Mouse (Mus musculus): ENCODE results near the gene Ces3b. TPM values are rescaled to one million over a fixed set of nuclear protein-coding genes. Genes with fewer than 3 reads are reported as not detected.

Gene Ces3b
- under 1 TPM; 0.12 to 0.49 TPM for polyA plus RNA-seq (2017; shearing (Covaris generic))

DNA sequence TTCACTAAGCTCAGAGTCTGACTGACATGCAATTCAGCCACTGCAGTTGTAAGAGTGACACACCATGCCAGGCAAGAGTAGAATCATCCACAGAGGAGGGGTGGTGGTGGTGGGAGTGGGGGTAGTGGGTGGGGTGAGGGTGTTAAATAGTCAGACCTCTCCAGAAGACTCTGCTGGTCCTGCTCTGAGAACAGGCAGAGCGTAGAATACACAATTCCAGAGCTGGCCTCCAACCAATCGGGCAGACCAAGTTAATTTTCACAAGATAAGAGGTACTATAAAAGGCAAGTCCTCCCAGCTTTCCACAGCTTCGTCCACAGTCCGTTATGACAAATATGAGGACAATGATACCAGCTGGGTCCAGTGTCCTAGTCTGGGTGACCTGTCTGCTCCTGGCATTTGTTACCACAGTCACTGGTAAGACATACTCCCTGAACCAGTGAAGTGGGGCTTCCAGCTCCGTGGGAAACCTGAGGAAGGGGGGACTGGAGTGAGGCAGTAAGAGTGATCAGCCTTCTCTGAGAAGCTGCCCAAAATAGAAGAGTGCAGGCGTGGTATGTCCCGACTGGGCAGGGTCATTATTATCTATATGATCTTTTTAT, at the start of gene Ces3b:
Gene Ces3b, plus strand, starts transcription at position 305 of the 602 bp plus-strand sequence.

GRCm38 (mm10) chr8:105048371-105048854, 35.1 kb upstream of the Ces3b start, which contains the start of gene Ces3a:
Ces3a (plus strand) TSS chr8:105048601.

DNA sequence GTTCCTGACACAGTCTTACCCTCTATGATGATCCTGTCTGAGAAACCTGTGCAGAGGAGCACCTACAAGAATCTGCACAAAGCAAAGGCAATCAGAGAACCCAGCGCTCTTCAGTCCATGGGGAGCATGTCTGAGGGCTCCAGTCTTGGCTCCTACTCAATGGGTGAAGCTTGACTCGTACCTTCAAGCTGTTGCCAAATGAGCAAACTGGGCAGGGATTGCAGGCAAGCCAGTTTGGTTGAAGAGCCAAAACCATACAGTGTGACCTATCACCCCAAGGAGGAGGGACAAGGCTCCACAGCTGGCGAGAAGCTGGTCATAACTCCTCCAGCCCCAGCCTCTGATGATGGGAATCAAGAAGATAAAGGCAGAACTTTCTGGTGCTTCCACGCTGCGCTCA, 48.0 kb downstream of the Ces3b start, which contains the start of gene Ces4a:
Gene Ces4a, plus strand, starts transcription at position 292 of the 400 bp plus-strand sequence.

Other genes with a start within 250 kb of the Ces3b start
- gene Ces2c, start 236.7 kb upstream of the Ces3b start, polyA plus RNA-seq (2017; shearing (Covaris generic)), result 10 to 100 TPM; 14.5 to 37.2 TPM
- gene Ces2e, start 157.5 kb upstream of the Ces3b start, polyA plus RNA-seq (2017; shearing (Covaris generic)), result not detected
- under 1 TPM in 1 of 2 experiments, not detected in 1; 0.16 TPM for gene Ces2f, start 136.4 kb upstream of the Ces3b start, polyA plus RNA-seq (2017; shearing (Covaris generic))
- gene Ces2g, start 122.0 kb upstream of the Ces3b start, polyA plus RNA-seq (2017; shearing (Covaris generic)), result 1 to 10 TPM in 1 of 2 experiments, not detected in 1; 1.6 TPM
- not detected for gene Ces2h, start 82.9 kb upstream of the Ces3b start, polyA plus RNA-seq (2017; shearing (Covaris generic))
- under 1 TPM in 1 of 2 experiments, not detected in 1; 0.36 TPM for gene Ces3a, start 35.2 kb upstream of the Ces3b start, polyA plus RNA-seq (2017; shearing (Covaris generic))
- gene Ces4a, start 48.0 kb downstream of the Ces3b start, polyA plus RNA-seq (2017; shearing (Covaris generic)), result 1 to 10 TPM in 1 of 2 experiments, under 1 TPM in 1; 0.31 to 1.2 TPM
- 100 to 1,000 TPM; 106 to 136 TPM for gene Cbfb, start 86.9 kb downstream of the Ces3b start, polyA plus RNA-seq (2017; shearing (Covaris generic))
- 10 to 100 TPM; 26.1 to 30.7 TPM for gene D230025D16Rik, start 141.4 kb downstream of the Ces3b start, polyA plus RNA-seq (2017; shearing (Covaris generic))
- 1 to 10 TPM; 1.7 to 2.5 TPM for gene B3gnt9, start 171.4 kb downstream of the Ces3b start, polyA plus RNA-seq (2017; shearing (Covaris generic))
- gene Tradd, start 180.9 kb downstream of the Ces3b start, polyA plus RNA-seq (2017; shearing (Covaris generic)), result 10 to 100 TPM; 66.5 to 74.3 TPM
- gene Fbxl8, start 180.9 kb downstream of the Ces3b start, polyA plus RNA-seq (2017; shearing (Covaris generic)), result 10 to 100 TPM; 23.3 to 29.8 TPM
- gene Hsf4, start 186.0 kb downstream of the Ces3b start, polyA plus RNA-seq (2017; shearing (Covaris generic)), result 1 to 10 TPM in 1 of 2 experiments, under 1 TPM in 1; 0.88 to 1.1 TPM
- gene Nol3, start 192.4 kb downstream of the Ces3b start, polyA plus RNA-seq (2017; shearing (Covaris generic)), result 1 to 10 TPM in 1 of 2 experiments, not detected in 1; 1.6 TPM
- gene 4931428F04Rik, start 206.1 kb downstream of the Ces3b start, polyA plus RNA-seq (2017; shearing (Covaris generic)), result 1 to 10 TPM; 1.9 to 4.2 TPM
- 1 to 10 TPM; 2.0 to 2.1 TPM for gene Exoc3l, start 212.3 kb downstream of the Ces3b start, polyA plus RNA-seq (2017; shearing (Covaris generic))
- 100 to 1,000 TPM; 150 to 169 TPM for gene E2f4, start 213.9 kb downstream of the Ces3b start, polyA plus RNA-seq (2017; shearing (Covaris generic))
- gene Elmo3, start 221.8 kb downstream of the Ces3b start, polyA plus RNA-seq (2017; shearing (Covaris generic)), result 10 to 100 TPM in 1 of 2 experiments, 1 to 10 TPM in 1; 7.2 to 14.4 TPM
- 1 to 10 TPM; 1.9 to 2.7 TPM for gene Lrrc29, start 242.5 kb downstream of the Ces3b start, polyA plus RNA-seq (2017; shearing (Covaris generic))
- gene Tmem208, start 242.6 kb downstream of the Ces3b start, polyA plus RNA-seq (2017; shearing (Covaris generic)), result 100 to 1,000 TPM; 128 to 130 TPM